Mouse (Mus musculus) urinary bladder, adult 2 months (tissue): ENCODE results near the gene Reep1. TPM values are rescaled to one million over a fixed set of nuclear protein-coding genes. Genes with fewer than 3 reads are reported as not detected.

Source experiments
- DNase-seq: peaks from one replicate; pipeline ENCODE4 v3.0.0; 2022; ENCODE audit warnings: low spot score
- polyA plus RNA-seq: library from polyadenylated mRNA; depleted of rRNA; stranded (reverse); fragments of >200 nt; gene quantifications from 2 replicates; pipeline ENCODE4 v1.2.3, GENCODE M21; 2012; rRNA removed

Gene Reep1
- polyA plus RNA-seq = 10.2 TPM in 2 replicates

DNA sequence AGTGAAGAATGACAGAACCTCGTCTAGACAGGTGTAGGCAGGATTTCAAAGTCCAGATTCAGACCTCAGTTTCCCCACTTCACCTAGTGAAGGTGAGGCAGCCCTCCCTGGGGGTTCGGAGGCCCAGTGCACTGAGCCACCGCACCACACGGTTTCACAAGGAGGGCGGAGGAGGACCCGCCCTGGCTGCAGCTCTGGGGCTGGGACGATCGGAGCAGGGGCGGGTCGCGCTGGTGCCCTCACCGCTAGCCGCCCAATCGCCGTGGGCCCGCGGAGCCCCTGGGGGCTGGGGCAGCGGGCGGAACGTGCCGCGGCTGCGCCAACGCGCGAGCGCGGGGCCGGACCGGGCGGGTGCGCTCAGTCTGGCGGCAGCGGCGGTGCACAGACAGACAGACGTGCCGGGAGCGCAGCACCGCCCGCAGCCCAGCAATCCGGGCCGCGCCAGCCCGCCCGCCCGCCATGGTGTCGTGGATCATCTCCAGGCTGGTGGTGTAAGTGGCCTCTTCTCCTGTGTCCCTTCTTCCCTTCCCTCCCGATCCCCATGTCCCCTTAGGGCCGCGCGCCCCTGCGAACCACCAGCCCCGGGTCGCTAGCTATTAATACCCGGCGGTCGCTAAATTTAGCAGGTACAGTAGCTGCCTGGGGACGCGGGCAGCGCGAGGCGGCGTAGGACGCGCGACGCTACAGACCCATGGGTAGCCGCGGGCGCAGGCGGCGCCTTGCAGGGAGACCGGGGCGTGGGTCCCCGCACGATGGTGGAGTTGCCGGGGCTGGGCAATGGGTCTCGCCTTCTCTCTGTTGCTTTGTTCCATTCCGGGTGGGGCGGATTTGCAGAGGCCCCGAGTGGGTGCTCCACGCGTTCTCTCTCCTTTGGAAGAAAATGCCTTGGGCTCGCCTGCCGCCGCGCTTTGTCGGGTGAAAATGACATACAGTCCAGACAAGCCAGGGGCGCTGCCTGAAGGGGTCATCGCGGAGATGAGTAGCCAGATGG lies at the start of gene Reep1:
Reep1 (plus strand) TSS at position 51 of the 991 bp plus-strand sequence.
- DNase-seq = peak; percentile 43

GRCm38 (mm10) chr6:71658290-71658689 lies 49.1 kb upstream of the Reep1 start:
- no peak for DNase-seq

- DNase-seq = no peak
Measured at GRCm38 (mm10) chr6:71664511-71664910, 42.9 kb upstream of the Reep1 start.

DNA sequence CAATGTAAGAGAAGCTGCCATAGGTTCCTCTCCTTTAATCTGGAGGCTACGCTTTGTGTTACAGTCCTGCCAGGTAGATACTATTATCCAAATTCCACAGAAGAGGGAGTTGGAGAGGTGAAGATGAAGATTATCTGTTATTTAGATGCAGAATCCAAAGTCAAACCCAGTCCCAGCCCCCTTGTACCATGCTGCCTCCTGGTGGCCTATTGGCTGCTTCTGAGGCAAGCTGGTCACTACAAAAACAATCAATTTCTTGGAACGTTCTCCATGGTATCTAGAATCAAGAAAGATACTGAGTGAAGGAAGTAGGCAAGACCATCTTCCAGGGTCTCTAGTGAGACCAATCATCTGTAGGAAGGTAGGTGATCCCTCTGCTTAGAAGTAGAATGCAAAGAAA lies 34.2 kb upstream of the Reep1 start:
- no peak for DNase-seq

- DNase-seq = no peak
Measured at GRCm38 (mm10) chr6:71678891-71679290, 28.5 kb upstream of the Reep1 start.

- DNase-seq = no peak
Measured at GRCm38 (mm10) chr6:71695150-71695549, 12.2 kb upstream of the Reep1 start.

- no peak for DNase-seq
Measured at GRCm38 (mm10) chr6:71695599-71695998, 11.8 kb upstream of the Reep1 start.

- DNase-seq = no peak
Measured at GRCm38 (mm10) chr6:71706871-71707270, 490 bp upstream of the Reep1 start.

DNA sequence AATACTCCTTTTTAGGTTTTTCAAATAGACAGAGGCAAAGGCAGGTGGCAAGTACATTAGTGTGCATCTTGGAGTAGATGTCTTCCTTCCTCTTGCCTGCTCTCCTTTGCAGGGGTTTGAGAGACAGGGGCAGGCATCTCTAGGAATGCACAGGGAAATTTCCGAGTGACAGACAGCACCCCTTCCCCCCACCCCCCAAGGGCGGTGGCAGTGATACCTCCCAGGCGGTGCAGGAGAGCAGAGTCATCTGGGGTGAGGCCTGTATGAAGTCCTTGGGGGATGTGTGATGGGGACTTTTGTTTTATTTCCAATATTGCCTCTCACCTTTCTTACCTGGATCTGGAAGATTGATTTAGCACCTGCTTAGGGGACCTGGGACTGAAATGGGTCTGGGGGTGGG lies 1.2 kb downstream of the Reep1 start:
- no peak for DNase-seq

GRCm38 (mm10) chr6:71710323-71710722 lies 3.0 kb downstream of the Reep1 start:
- no peak for DNase-seq

- no peak for DNase-seq
Measured at GRCm38 (mm10) chr6:71711201-71711600, 3.8 kb downstream of the Reep1 start.

GRCm38 (mm10) chr6:71713532-71713931 lies 6.2 kb downstream of the Reep1 start:
- no peak for DNase-seq

GRCm38 (mm10) chr6:71715006-71715405 lies 7.6 kb downstream of the Reep1 start:
- no peak for DNase-seq

DNA sequence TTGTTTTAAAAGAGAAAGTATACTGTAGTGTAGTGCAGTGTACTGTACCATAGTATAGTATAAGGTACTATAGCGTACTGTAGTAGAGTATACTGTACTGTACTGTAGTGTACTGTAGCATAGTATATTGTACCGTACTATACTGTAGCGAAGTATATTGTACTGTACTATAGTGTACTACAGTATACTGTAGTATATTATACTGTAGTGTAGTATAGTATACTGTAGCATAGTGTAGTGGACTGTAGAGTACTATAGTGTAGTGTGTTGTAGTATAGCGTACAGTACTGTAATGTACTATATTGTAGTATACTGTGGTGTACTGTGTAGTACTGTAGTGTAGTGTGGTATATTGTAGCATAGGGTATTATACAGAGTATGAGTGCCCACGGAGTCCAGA lies 9.1 kb downstream of the Reep1 start:
- no peak for DNase-seq

GRCm38 (mm10) chr6:71718322-71718721 lies 11.0 kb downstream of the Reep1 start:
- DNase-seq = no peak

DNA sequence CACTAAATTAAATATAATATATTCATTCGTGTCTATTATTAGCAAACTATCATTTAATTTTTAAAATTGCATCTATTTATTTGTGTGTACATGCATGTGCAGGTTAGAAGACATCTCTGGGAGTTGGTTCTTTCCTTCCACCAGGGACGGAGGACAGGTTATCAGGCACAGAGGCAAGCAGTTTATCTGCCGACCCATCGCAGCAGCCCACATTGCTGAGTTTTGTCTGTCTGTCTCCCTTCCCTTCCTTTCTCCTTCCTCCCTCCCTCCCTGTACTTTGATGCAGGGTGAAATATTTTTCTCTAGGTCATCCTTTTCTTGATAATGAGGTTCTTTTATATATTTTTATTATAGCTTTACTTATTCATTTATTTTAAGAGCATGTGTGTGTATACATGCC lies 11.9 kb downstream of the Reep1 start:
- DNase-seq = no peak

- DNase-seq = no peak
Measured at GRCm38 (mm10) chr6:71722988-71723387, 15.6 kb downstream of the Reep1 start.

GRCm38 (mm10) chr6:71723555-71723954 lies 16.2 kb downstream of the Reep1 start:
- DNase-seq = no peak

DNA sequence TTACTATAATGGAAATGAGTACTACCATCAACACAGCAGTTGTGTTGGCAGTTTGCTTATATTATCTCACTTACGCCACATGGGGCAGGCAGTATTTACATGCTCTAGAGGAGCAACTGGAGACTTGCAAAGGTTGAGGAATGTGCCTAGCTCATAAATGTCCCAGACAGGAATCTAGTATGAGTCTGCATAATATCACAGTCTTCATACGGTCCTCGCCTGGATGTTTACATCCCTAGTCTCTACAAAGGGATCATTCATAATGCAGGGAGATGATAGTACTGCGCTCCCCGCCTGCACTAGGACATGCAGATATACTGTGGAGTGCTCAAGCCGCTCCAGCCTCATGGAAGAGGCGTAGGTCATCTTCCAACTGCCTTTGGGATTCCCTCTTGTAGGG lies 19.3 kb downstream of the Reep1 start:
- no peak for DNase-seq

GRCm38 (mm10) chr6:71728306-71728705 lies 20.9 kb downstream of the Reep1 start:
- DNase-seq = no peak

- DNase-seq = no peak
Measured at GRCm38 (mm10) chr6:71734910-71735599, 27.7 kb downstream of the Reep1 start.

DNA sequence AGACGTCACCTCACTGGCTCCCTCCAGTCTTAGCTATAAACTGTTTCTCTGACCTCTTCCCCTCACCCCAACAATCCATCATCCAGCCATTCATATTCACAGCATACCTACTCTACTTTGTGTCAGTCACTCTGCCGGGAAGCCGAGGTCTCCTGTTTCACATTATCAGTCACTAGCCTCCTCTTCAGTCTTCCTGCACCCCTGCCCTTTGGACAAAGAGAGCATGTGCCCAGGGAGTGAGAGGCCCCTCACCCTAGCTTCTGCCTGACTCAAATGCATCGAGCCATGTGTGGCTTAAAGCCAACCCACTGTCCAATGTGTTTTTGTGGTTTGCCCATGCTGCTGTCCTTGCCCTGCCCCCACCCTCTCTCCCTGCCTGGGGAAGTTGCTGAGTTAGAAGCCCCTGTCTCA lies 28.2 kb downstream of the Reep1 start:
- no peak for DNase-seq

GRCm38 (mm10) chr6:71736101-71736500 lies 28.7 kb downstream of the Reep1 start:
- DNase-seq = no peak
